In the genomic region with DNA sequence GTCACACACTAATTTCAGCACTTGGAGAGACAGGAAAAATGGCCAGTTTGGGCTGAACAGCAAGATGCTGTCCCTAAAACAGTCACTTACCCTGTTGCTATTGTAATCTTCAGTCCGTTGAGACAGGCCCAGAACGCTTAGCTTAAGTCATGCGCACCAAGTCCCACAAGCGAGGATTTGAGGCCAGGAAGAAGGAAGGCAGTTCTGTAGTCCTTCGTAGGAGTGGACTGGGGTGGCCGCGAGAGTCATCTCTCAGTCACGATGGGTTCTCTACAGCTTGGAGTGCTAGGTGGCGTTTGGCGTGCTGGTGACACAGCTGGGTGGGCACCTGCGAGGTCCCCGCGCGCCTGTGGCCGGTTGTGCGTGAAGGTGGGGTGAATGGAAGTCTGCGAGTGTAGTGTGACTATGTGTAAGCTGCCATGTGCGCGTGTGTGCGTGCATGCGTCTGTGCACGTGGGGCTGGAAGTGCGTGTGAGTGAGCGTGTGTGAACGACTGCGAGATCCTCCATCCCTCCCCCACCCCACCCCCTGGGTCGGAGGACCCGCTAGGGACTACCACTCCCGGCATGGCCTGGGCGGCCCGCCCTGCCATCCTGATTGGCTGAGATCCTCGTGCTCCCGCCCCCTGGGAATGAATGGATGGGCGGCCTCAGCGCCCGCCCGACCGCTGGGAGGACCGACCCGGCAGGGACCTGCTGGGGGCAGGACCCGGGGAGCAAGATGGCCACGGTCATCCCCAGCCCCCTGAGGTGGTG, we compare ENCODE assay signal across 8 mouse cellular contexts. TPM values are rescaled to one million over a fixed set of nuclear protein-coding genes. Genes with fewer than 3 reads are reported as not detected.
DNase-seq lines count a peak whose midpoint lies in the region; TF ChIP-seq lines count a peak whose summit lies in the region.

No protein-coding gene starts in this region.

- 0 out of 2 replicates have a peak, but pooled peaks have one; percentile 24 for TF ChIP-seq POLR2A in cortical plate, adult 2 months (IDR thresholded peaks at IDR 0.05; ENCODE audit: extremely low read depth, insufficient read depth, low read length)

- DNase-seq in adipocyte (ENCODE audit: low spot score) = peak; percentile 60
- peak; percentile 94 for DNase-seq in gastrocnemius, postnatal 10 days
- peak; percentile 79 for DNase-seq in induced T-regulatory cell, adult 2 months (ENCODE audit: low read depth)
- peak; percentile 87 to 94 for DNase-seq in left cerebral cortex, adult 9 months (ENCODE audit: low spot score in 2 of 2)
- peak; percentile 90 to 93 for DNase-seq in right cerebral cortex, postnatal 36 days (ENCODE audit: low spot score in 2 of 2)
- peak; percentile 88 to 91 for DNase-seq in urinary bladder, postnatal 4 days (ENCODE audit: low spot score in 2 of 2)

- no peaks in the 10 kb centered on the region for H3K36me3 ChIP-seq in megakaryocyte, embryonic 14.5 days (replicated peaks; ENCODE audit: low read length)

- H3K27ac ChIP-seq in cortical plate, adult 2 months (ENCODE audit: insufficient read depth, low read length) = no peak overlapping the region

- H3K27me3 ChIP-seq in megakaryocyte, embryonic 14.5 days (replicated peaks) = peaks cover 75% of the 10 kb centered on the region

- H3K4me1 ChIP-seq in cortical plate, adult 2 months (ENCODE audit: control insufficient read depth, insufficient read depth, low read length) = peaks cover 2% of the 10 kb centered on the region; the same call in 1 of the 2 replicates
- H3K4me1 ChIP-seq in megakaryocyte, embryonic 14.5 days = peaks cover 62% of the 10 kb centered on the region

- H3K4me3 ChIP-seq in cortical plate, adult 2 months (ENCODE audit: insufficient read depth, low read length) = peak overlapping the region; percentile 45
- H3K4me3 ChIP-seq in megakaryocyte, embryonic 14.5 days (replicated peaks) = peak overlapping the region; percentile 97

- peaks cover 10% of the 10 kb centered on the region for H3K9me3 ChIP-seq in megakaryocyte, embryonic 14.5 days

- no peak for TF ChIP-seq CTCF in cortical plate, adult 2 months (IDR thresholded peaks at IDR 0.05; ENCODE audit: extremely low read depth, insufficient read depth, low read length)

RNA-seq across cellular contexts. Expression of a gene that starts 3.8 kb away (rescaled TPM):
- 59.6 and 65.1 TPM in 2 replicates for polyA plus RNA-seq in cortical plate, adult 2 months (2012; rRNA removed)
- 1 to 10 TPM; 3.4 to 3.8 TPM for total RNA-seq in gastrocnemius, postnatal 10 days (2021)
- 1.2 TPM in 1 of 2 replicates, not detected in the other for polyA plus RNA-seq in megakaryocyte, embryonic 14.5 days (2012; ENCODE audit: insufficient read depth, low replicate concordance)

RNA-seq across cellular contexts. Expression of a gene that starts 18.4 kb away (rescaled TPM):
- 40.8 and 44.7 TPM in 2 replicates for polyA plus RNA-seq in cortical plate, adult 2 months (2012; rRNA removed)
- total RNA-seq in gastrocnemius, postnatal 10 days (2021) = 10 to 100 TPM; 11.8 to 13.3 TPM
- polyA plus RNA-seq in megakaryocyte, embryonic 14.5 days (2012; ENCODE audit: insufficient read depth, low replicate concordance) = 12.7 and 22.8 TPM in 2 replicates

RNA-seq across cellular contexts. Expression of a gene that starts 25.8 kb away (rescaled TPM):
- polyA plus RNA-seq in cortical plate, adult 2 months (2012; rRNA removed) = 25.9 and 27.4 TPM in 2 replicates
- total RNA-seq in gastrocnemius, postnatal 10 days (2021) = 1 to 10 TPM; 6.6 to 8.2 TPM
- polyA plus RNA-seq in megakaryocyte, embryonic 14.5 days (2012; ENCODE audit: insufficient read depth, low replicate concordance) = 19.9 and 37.0 TPM in 2 replicates

RNA-seq across cellular contexts. Expression of a gene that starts 59.3 kb away (rescaled TPM):
- polyA plus RNA-seq in cortical plate, adult 2 months (2012; rRNA removed) = 0.10 and 0.47 TPM in 2 replicates
- 1 to 10 TPM in 1 of 2 experiments, under 1 TPM in 1; 0.72 to 1.3 TPM for total RNA-seq in gastrocnemius, postnatal 10 days (2021)
- 0.46 TPM in 1 of 2 replicates, not detected in the other for polyA plus RNA-seq in megakaryocyte, embryonic 14.5 days (2012; ENCODE audit: insufficient read depth, low replicate concordance)

Comparison
In these comparisons a context has a peak if more than half of its experiments do, and no peak if none do; other contexts are left out.
1. RNA of a gene that starts 3.8 kb away (polyA plus RNA-seq): 59.6 to 65.1 TPM in cortical plate, adult 2 months; 1.2 TPM in megakaryocyte, embryonic 14.5 days; every median in the first group is over 10 times any median in the second.
2. Peak in every context shown above with its lines, with median percentiles within 50 percentile points of each other: DNase-seq.